32 mouse cellular contexts compared by ENCODE assay signal in genomic region chr7:142104747-142105146, GRCm38 (mm10). TPM values are rescaled to one million over a fixed set of nuclear protein-coding genes. Genes with fewer than 3 reads are reported as not detected.
"Had no signal": no experiment of that assay in that cellular context is flagged by ENCODE, and none has a peak within 500 bp of the region (broad histone marks: within the 10 kb centered on the region; RNA-seq: fewer than 3 reads in every experiment).

No protein-coding gene starts in this region.

- H3K9me3 ChIP-seq: liver, embryonic 15.5 days; lung, embryonic 15.5 days; midbrain, embryonic 12.5 days; midbrain, embryonic 15.5 days; neural tube, embryonic 12.5 days; neural tube, embryonic 15.5 days; stomach, embryonic 15.5 days had no signal

- H3K36me3 ChIP-seq: liver, embryonic 15.5 days; lung, embryonic 15.5 days; midbrain, embryonic 12.5 days; midbrain, embryonic 15.5 days; neural tube, embryonic 12.5 days; neural tube, embryonic 15.5 days; stomach, embryonic 15.5 days had no signal

- H3K4me2 ChIP-seq: liver, embryonic 15.5 days; lung, embryonic 15.5 days; midbrain, embryonic 12.5 days; midbrain, embryonic 15.5 days; neural tube, embryonic 12.5 days; neural tube, embryonic 15.5 days; stomach, embryonic 15.5 days had no signal

- ATAC-seq: midbrain, embryonic 15.5 days had no signal

- H3K4me1 ChIP-seq: liver, embryonic 15.5 days; lung, embryonic 15.5 days; midbrain, embryonic 15.5 days; neural tube, embryonic 12.5 days; stomach, embryonic 15.5 days had no signal

- H3K9ac ChIP-seq: liver, embryonic 15.5 days; lung, embryonic 15.5 days; midbrain, embryonic 12.5 days; midbrain, embryonic 15.5 days; neural tube, embryonic 12.5 days; neural tube, embryonic 15.5 days; stomach, embryonic 15.5 days had no signal

- H3K27ac ChIP-seq: layer of hippocampus, adult 2 months; liver, embryonic 15.5 days; lung, embryonic 15.5 days; midbrain, embryonic 12.5 days; midbrain, embryonic 15.5 days; neural tube, embryonic 12.5 days; neural tube, embryonic 15.5 days; stomach, embryonic 15.5 days had no signal

- H3K27me3 ChIP-seq: lung, embryonic 15.5 days; midbrain, embryonic 12.5 days; midbrain, embryonic 15.5 days; neural tube, embryonic 12.5 days; neural tube, embryonic 15.5 days; stomach, embryonic 15.5 days had no signal

- DNase-seq: kidney, adult 18-20 months; kidney, adult 9 months; kidney, postnatal 14 days; kidney, postnatal 4 days; layer of hippocampus, adult 9-11 months; lung, adult 18-20 months; lung, postnatal 14 days; lung, postnatal 4 days; right cerebral cortex, adult 18-20 months; right cerebral cortex, postnatal 14 days; right cerebral cortex, postnatal 4 days; thymus, adult 18-20 months; thymus, postnatal 36 days had no signal

- H3K4me3 ChIP-seq: layer of hippocampus, adult 2 months; liver, embryonic 15.5 days; lung, embryonic 15.5 days; midbrain, embryonic 12.5 days; midbrain, embryonic 15.5 days; neural tube, embryonic 12.5 days; neural tube, embryonic 15.5 days; stomach, embryonic 15.5 days had no signal

RNA-seq across cellular contexts. Expression of gene Dusp8, which starts 9.1 kb away (rescaled TPM):
- total RNA-seq: megakaryocyte progenitor cell, adult 5-6 weeks had no signal

RNA-seq across cellular contexts. Expression of gene Gm45618, which starts 15.8 kb away (rescaled TPM):
- total RNA-seq: layer of hippocampus, adult 2 months; layer of hippocampus, postnatal 25 days; left cerebral cortex, adult 18-20 months; left cerebral cortex, postnatal 10 days; left cerebral cortex, postnatal 36 days; liver, adult 2 months; megakaryocyte progenitor cell, adult 5-6 weeks had no signal
- polyA plus RNA-seq: kidney, embryonic 16.5 days; limb, embryonic 11.5 days; limb, embryonic 14.5 days; liver, adult 2 months; liver, embryonic 15.5 days; lung, embryonic 15.5 days; midbrain, embryonic 12.5 days; neural tube, embryonic 12.5 days; stomach, embryonic 15.5 days; testis, adult 2 months; urinary bladder, adult 2 months had no signal

RNA-seq across cellular contexts. Expression of gene Gm39115, which starts 31.1 kb away (rescaled TPM):
- total RNA-seq: layer of hippocampus, adult 2 months; layer of hippocampus, postnatal 25 days; left cerebral cortex, adult 18-20 months; left cerebral cortex, postnatal 10 days; left cerebral cortex, postnatal 36 days; liver, adult 2 months; megakaryocyte progenitor cell, adult 5-6 weeks had no signal
- polyA plus RNA-seq: kidney, embryonic 16.5 days; limb, embryonic 11.5 days; limb, embryonic 14.5 days; liver, adult 2 months; liver, embryonic 15.5 days; lung, embryonic 15.5 days; midbrain, embryonic 12.5 days; midbrain, embryonic 15.5 days; neural tube, embryonic 12.5 days; neural tube, embryonic 15.5 days; stomach, embryonic 15.5 days; testis, adult 2 months; urinary bladder, adult 2 months had no signal

RNA-seq across cellular contexts. Expression of gene Gm45337, which starts 39.7 kb away (rescaled TPM):
- total RNA-seq: layer of hippocampus, adult 2 months; layer of hippocampus, postnatal 25 days; left cerebral cortex, adult 18-20 months; left cerebral cortex, postnatal 10 days; left cerebral cortex, postnatal 36 days; liver, adult 2 months; megakaryocyte progenitor cell, adult 5-6 weeks had no signal
- polyA plus RNA-seq: kidney, embryonic 16.5 days; limb, embryonic 11.5 days; limb, embryonic 14.5 days; liver, adult 2 months; liver, embryonic 15.5 days; lung, embryonic 15.5 days; midbrain, embryonic 12.5 days; midbrain, embryonic 15.5 days; neural tube, embryonic 12.5 days; neural tube, embryonic 15.5 days; stomach, embryonic 15.5 days; testis, adult 2 months; urinary bladder, adult 2 months had no signal
